Mouse (Mus musculus) embryonic facial prominence, embryonic 11.5 days (tissue): ENCODE results near the gene Tigit. TPM values are rescaled to one million over a fixed set of nuclear protein-coding genes. Genes with fewer than 3 reads are reported as not detected.

Source experiments
- ATAC-seq: fragments of 200-750 bp; cut with Nextera tagmentation; replicated peaks from 2 replicates; pipeline ENCODE4 v1.8.0; 2017; ENCODE audit warnings: low read depth; ENCODE audit not compliant: insufficient number of reproducible peaks, low FRiP score, low TSS enrichment
- DNase-seq: peaks from one replicate; pipeline ENCODE4 v3.0.0-alpha.2; 2015; ENCODE audit warnings: low spot score
- H3K27ac ChIP-seq: fragments of 300-500 bp; sonication (generic); replicated peaks from 2 replicates; pipeline ENCODE4 v1.5.1; 2014; ENCODE audit warnings: mild to moderate bottlenecking, low read depth, low read length, control low read depth
- H3K27me3 ChIP-seq: fragments of 300-500 bp; sonication (generic); 2 replicates; pipeline ENCODE4 v1.6.1; 2014; ENCODE audit warnings: mild to moderate bottlenecking, low read length, moderate library complexity, mixed read lengths; ENCODE audit not compliant: control insufficient read depth, insufficient read depth
- H3K36me3 ChIP-seq: fragments of 300-500 bp; sonication (generic); replicated peaks from 2 replicates; pipeline ENCODE4 v1.6.1; 2014; ENCODE audit warnings: low read depth, mild to moderate bottlenecking, low read length, moderate library complexity, mixed read lengths; ENCODE audit not compliant: control insufficient read depth, insufficient read depth
- H3K4me1 ChIP-seq: fragments of 300-500 bp; sonication (generic); 2 replicates; pipeline ENCODE4 v1.6.1; 2014; ENCODE audit warnings: low read length, mixed read lengths; ENCODE audit not compliant: control insufficient read depth, insufficient read depth
- H3K4me2 ChIP-seq: fragments of 300-500 bp; sonication (generic); 2 replicates; pipeline ENCODE4 v1.6.1; 2014; ENCODE audit warnings: low read depth, mild to moderate bottlenecking, control low read depth, low read length, moderate library complexity
- H3K4me3 ChIP-seq: fragments of 300-500 bp; sonication (generic); 2 replicates; pipeline ENCODE4 v1.5.1; 2014; ENCODE audit warnings: low read depth, low read length, control low read depth
- H3K9ac ChIP-seq: fragments of 300-500 bp; sonication (generic); replicated peaks from 2 replicates; pipeline ENCODE4 v1.6.1; 2014; ENCODE audit warnings: mild to moderate bottlenecking, control low read depth, low read length
- H3K9me3 ChIP-seq: fragments of 300-500 bp; sonication (generic); replicated peaks from 2 replicates; pipeline ENCODE4 v1.6.1; 2016; ENCODE audit warnings: mild to moderate bottlenecking, low read length, inconsistent platforms, mixed read lengths; ENCODE audit not compliant: control insufficient read depth
- WGBS: fragments of 180-500 bp; shearing (Covaris S2); extraction: QIAGEN DNeasy Blood & Tissue Kit; methylation state at CpG from one replicate; pipeline ENCODE4 v1.1.7; 2014; 5-methylcytosine and 5-hydroxymethylcytosine counted together
- polyA plus RNA-seq: library from polyadenylated mRNA; unstranded; fragments of >200 nt; fragmentation: Nextera tagmentation; extraction: Ambion mirVana; gene quantifications from 2 replicates; pipeline ENCODE4 v1.2.1, GENCODE M21; 2014

Tigit gene
- polyA plus RNA-seq, 1 experiment from 2014 or later = 0.31 TPM

DNA sequence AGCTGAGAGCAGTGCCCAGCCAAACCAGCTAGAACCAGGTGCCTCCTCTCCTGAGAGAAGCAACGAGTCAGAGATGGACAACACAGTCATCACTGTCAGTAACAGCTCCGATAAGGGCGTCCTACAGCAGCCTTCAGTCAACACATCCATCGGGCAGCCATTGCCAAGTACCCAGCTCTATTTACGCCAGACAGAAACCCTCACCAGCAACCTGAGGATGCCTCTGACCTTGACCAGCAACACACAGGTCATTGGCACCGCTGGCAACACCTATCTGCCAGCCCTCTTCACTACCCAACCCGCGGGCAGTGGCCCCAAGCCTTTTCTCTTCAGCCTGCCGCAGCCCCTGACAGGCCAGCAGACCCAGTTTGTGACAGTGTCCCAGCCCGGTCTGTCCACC lies 53.6 kb downstream of the Tigit start:
- Histone ChIP-seq H3K4me2 (no peak overlapping the region), H3K9me3 (no peaks in the 10 kb centered on the region), H3K27me3 (no peaks in the 10 kb centered on the region), H3K36me3 (no peaks in the 10 kb centered on the region), H3K4me3 (no peak overlapping the region), H3K27ac (no peak overlapping the region), H3K9ac (no peak overlapping the region), H3K4me1 (no peaks in the 10 kb centered on the region)
- 89% methylated on average over 10 of the region's 10 CpGs for WGBS
- ATAC-seq = no peak
- no peak for DNase-seq

DNA sequence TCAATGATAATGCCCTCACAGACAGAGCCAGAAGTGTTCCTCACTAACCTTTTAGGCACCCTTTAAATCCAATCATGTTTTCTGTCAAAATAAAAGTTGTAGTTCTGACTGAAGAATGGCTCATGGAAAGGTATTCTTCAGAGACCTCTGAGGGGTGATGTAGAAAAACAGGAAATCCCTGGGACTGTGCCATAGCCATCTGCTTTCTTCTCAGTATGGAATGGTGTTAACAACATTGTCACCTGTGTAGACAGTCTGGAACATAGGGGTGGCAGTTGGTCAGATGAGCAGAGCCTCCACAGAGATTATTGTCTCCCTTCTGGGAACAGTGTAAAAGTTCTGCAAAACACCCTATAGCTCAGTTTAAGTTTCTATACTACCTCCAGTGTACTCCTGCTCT lies 55.9 kb downstream of the Tigit start:
- Histone ChIP-seq H3K4me3 (no peak overlapping the region), H3K9ac (no peak overlapping the region), H3K27ac (no peak overlapping the region), H3K9me3 (no peaks in the 10 kb centered on the region), H3K36me3 (no peaks in the 10 kb centered on the region), H3K4me2 (no peak overlapping the region), H3K4me1 (peaks cover 2% of the 10 kb centered on the region), H3K27me3 (no peaks in the 10 kb centered on the region)
- DNase-seq (no peak), ATAC-seq (no peak)

DNA sequence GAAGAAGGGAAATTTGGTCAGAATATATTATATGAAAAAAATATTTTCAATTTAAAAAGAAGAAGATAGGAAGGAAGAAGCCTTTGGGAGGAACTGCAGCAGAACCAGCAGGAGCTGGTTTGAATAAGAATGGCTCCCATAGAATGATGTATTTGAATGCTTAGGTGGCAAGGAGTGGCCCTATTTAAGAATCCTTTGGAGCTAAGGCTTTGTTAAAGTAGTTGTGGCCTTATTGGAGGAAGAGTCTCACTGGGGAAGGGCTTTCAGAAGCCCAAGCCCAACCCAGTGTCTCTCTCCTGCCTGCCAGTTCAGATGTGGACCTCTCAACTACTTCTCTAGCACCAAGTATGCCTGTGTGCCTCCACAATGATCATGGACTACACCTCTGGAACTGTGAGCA lies 56.9 kb downstream of the Tigit start:
- peaks cover 2% of the 10 kb centered on the region for H3K4me1 ChIP-seq
- no peaks in the 10 kb centered on the region for H3K36me3 ChIP-seq
- H3K4me3 ChIP-seq = no peak overlapping the region
- no peak overlapping the region for H3K4me2 ChIP-seq
- DNase-seq (no peak), ATAC-seq (no peak)
- H3K9me3 ChIP-seq = no peaks in the 10 kb centered on the region
- H3K9ac ChIP-seq = no peak overlapping the region
- H3K27ac ChIP-seq = no peak overlapping the region
- no peaks in the 10 kb centered on the region for H3K27me3 ChIP-seq

DNA sequence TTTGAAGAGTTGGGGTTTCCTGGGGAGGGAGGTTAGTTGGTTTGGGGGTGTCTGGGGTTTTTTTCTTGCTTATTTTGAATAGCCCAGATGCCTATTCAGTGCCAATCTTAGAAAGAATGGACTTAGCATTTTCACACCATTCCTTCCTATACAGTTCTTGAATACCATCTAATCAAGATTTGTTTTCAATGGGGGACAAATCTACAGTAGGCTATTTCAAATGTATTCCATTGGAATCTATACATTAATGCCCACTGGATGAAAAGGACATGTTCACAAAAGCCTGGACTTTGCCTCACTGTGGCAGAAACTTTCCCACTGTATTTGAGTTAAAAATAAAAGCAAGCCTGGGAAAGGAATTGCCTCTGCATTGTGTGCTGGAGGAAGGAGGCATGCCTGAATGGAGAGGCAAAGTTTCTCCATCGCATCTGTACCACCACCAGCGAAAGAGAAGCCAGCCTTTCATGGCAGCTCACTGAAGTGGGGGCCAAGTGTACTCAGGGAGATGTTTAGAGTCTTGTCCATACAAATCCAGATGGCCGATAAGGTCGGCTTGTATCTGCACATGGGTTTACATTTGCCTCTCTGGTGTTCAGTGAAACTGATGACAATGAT lies 59.4 kb downstream of the Tigit start:
- Histone ChIP-seq H3K4me3 (no peak overlapping the region), H3K9me3 (no peaks in the 10 kb centered on the region), H3K27ac (no peak overlapping the region), H3K36me3 (no peaks in the 10 kb centered on the region), H3K4me2 (no peak overlapping the region), H3K27me3 (no peaks in the 10 kb centered on the region), H3K9ac (no peak overlapping the region), H3K4me1 (peaks cover 2% of the 10 kb centered on the region)
- ATAC-seq = no peak
- no peak for DNase-seq
- WGBS = 62% methylated on average over 4 of the region's 4 CpGs

DNA sequence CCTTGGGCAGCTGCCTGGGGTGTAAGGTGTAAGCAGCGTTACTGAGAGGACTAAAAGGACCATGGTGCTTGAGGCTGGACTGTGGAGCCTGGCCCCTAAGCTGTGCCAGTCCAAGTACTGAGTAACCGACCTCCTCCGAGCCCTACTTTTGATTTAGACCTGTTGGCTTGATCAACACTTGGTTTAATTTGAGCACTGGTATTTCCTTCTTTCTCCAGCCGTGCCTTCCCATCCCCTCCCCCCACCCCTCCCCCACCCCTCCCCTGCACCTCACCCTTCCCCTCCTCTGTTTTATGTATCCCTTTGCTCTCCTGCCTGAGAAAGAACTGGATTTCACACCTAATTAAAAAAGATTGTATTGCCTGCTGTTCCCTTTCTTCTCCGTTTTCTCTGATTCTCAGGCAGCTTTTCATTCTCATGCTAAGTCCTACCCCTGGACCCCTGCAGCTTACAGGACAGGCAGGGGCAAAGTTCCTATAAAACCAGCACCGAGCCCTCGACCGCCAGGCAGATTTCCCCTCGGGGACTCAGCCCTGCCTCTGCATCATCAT lies 60.3 kb downstream of the Tigit start:
- 7% methylated on average over 9 of the region's 9 CpGs for WGBS
- Histone ChIP-seq H3K27me3 (no peaks in the 10 kb centered on the region), H3K9ac (no peak overlapping the region), H3K36me3 (no peaks in the 10 kb centered on the region), H3K4me1 (peaks cover 2% of the 10 kb centered on the region), H3K4me2 (no peak overlapping the region), H3K27ac (0 out of 2 replicates have a peak overlapping the region, but pooled peaks have one; percentile 35), H3K9me3 (no peaks in the 10 kb centered on the region), H3K4me3 (no peak overlapping the region)
- DNase-seq (peak; percentile 45), ATAC-seq (0 out of 2 replicates have a peak, but pooled peaks have one; percentile 65)

DNA sequence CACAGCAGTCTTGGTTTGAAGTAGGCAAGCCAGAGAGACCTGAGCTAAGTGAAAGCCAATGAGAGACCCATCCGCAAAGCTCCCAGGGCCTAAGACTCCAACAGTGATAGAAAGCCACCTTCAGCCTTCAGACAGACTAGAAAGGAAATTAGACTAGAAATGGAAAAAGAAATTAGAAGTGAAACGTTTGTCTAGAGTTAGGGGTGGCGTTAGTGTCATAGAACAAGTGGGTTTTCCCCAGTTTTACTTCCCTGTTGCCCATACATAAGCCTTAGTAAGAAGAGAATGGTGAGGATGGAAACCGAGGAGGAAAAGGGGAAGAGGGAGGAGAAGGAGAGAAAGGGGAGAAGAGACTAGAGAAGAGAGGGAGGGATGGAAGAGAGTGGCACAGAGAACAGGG lies 61.4 kb downstream of the Tigit start:
- H3K4me1 ChIP-seq = peaks cover 2% of the 10 kb centered on the region
- no peak overlapping the region for H3K4me3 ChIP-seq
- no peak overlapping the region for H3K4me2 ChIP-seq
- no peak for ATAC-seq
- DNase-seq = no peak
- H3K9ac ChIP-seq = no peak overlapping the region
- H3K36me3 ChIP-seq = no peaks in the 10 kb centered on the region
- WGBS = 76% methylated on average over 4 of the region's 4 CpGs
- H3K27ac ChIP-seq = no peak overlapping the region
- no peaks in the 10 kb centered on the region for H3K27me3 ChIP-seq
- no peaks in the 10 kb centered on the region for H3K9me3 ChIP-seq

DNA sequence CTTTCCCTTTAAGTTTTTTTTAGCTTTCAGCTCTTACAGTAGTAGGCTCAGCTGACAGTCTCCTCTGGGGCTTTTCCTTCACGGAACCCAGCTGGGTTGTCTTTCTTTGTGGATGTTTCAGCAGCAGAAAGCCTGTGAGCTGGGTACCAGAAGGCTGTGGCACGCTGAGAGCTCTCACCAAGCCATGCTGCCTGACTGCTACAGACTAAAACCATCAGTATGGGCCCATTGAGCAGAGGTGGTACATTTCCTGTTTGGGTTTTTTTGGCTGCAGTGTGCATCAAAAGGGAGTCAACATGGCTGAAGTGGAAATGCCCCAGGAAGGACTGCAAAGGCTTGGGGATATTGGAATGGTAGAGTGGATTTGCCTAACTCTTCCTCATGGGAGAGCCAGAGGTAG lies 64.2 kb downstream of the Tigit start:
- no peaks in the 10 kb centered on the region for H3K36me3 ChIP-seq
- H3K9ac ChIP-seq = no peak overlapping the region
- WGBS = 76% methylated on average over 2 of the region's 2 CpGs
- no peak overlapping the region for H3K4me3 ChIP-seq
- H3K4me1 ChIP-seq = peaks cover 2% of the 10 kb centered on the region
- no peak overlapping the region for H3K4me2 ChIP-seq
- H3K27me3 ChIP-seq = no peaks in the 10 kb centered on the region
- ATAC-seq = no peak
- H3K9me3 ChIP-seq = no peaks in the 10 kb centered on the region
- H3K27ac ChIP-seq = no peak overlapping the region
- no peak for DNase-seq
